Mouse (Mus musculus): ENCODE data around the gene Actn4. TPM values are rescaled to one million over a fixed set of nuclear protein-coding genes. Genes with fewer than 3 reads are reported as not detected.
A peak's percentile ranks its signal among the peaks of the same experiment; 100 is the strongest.

The Actn4 gene
- 340 and 367 TPM in 2 replicates for polyA plus RNA-seq (2012; rRNA removed)

DNA sequence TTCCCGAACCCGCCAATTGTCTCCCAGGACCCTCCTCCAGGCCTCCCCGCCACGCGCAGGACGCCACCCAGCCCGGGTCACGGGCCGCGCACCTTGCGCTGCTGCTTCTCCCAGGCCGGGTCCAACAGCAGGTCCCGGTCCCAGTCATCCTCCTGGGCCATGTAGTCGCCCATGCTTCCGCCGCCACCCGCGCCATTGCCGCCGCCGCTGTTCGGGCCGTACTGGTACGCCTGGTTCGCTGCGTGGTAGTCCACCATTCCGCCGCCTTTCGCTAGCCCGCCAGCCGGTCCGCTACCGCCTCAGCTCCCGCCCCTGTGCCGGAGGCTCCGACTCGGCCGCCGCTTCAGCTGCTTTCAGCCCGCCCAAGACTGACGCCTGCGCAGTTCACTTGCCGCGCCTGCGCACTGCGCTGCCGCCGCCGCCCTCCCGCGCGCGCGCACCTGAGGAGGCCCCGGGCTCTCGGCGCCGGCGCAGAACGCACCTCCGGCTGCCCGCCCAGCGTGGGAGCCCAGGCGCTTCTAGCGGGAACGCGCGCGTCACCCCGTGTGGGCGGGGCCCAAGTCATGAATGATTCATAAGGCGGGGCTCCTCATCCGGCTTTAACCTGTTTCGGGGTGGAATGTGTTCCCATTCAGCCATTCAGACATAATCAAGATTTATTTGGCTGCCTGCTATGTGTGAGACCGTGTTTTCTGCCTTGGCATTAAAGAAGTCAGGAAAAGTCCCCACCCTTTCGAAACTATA is at the start of gene Actn4:
TSS of gene Actn4 (minus strand) at position 414 of the 744 bp plus-strand sequence.
- Histone ChIP-seq H3K27ac (ENCODE audit: insufficient read depth, low read depth, low read length) (peak within 1 kb of the TSS; percentile 95), H3K4me3 (ENCODE audit: insufficient read depth, low read depth, low read length) (peak within 1 kb of the TSS; percentile 84), H3K27me3 (replicated peaks; ENCODE audit: control insufficient read depth, insufficient read depth, low read length) (no peaks in the 10 kb centered on the region), H3K4me1 (ENCODE audit: control insufficient read depth, insufficient read depth, low read length) (peaks cover 31% of the 10 kb centered on the region), H3K36me3 (ENCODE audit: control insufficient read depth, insufficient read depth, low read length) (no peaks in the 10 kb centered on the region; the same call in 1 of the 2 replicates)
- no peak for TF ChIP-seq CTCF (conservative IDR thresholded peaks at IDR 0.05; ENCODE audit: insufficient read depth, insufficient read length, low read depth, low read length)
- TF ChIP-seq POLR2A (IDR thresholded peaks at IDR 0.05; ENCODE audit: low read depth, low read length), result peak; percentile 96
- peak; percentile 100 for DNase-seq
- WGBS, result 1% methylated on average over 76 of the region's 76 CpGs

- TF ChIP-seq CTCF (conservative IDR thresholded peaks at IDR 0.05; ENCODE audit: insufficient read depth, insufficient read length, low read depth, low read length), result no peak
- no peak for TF ChIP-seq POLR2A (IDR thresholded peaks at IDR 0.05; ENCODE audit: low read depth, low read length)
- 67% methylated on average over 9 of the region's 9 CpGs for WGBS
- Histone ChIP-seq H3K4me1 (ENCODE audit: control insufficient read depth, insufficient read depth, low read length) (no peaks in the 10 kb centered on the region), H3K36me3 (ENCODE audit: control insufficient read depth, insufficient read depth, low read length) (no peaks in the 10 kb centered on the region), H3K27me3 (replicated peaks; ENCODE audit: control insufficient read depth, insufficient read depth, low read length) (no peaks in the 10 kb centered on the region), H3K27ac (ENCODE audit: insufficient read depth, low read depth, low read length) (no peak overlapping the region), H3K4me3 (ENCODE audit: insufficient read depth, low read depth, low read length) (no peak overlapping the region)
- DNase-seq, result no peak
These were observed 46.6 kb upstream of the Actn4 start for GRCm38 (mm10) chr7:29008714-29009113.

DNA sequence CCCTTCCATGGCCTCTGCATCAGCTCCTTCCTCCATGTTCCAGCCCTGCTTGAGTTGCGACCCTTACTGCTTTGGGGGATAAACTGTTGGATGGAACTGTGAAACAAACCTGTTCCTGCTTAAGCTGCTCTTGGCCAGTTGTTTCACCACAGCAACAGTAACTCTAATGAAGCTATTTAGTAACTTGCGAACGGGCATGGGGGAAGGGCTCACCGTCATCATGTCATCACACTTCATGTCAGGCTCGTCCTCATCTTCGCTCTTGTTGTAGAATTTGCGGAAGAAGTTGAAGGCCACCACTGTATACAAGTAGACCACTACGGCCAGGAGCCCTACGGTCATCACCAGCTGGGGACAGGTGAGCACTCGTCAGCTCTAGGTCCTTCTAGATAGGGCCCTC is 46.0 kb upstream of the Actn4 start:
- Histone ChIP-seq H3K4me3 (ENCODE audit: insufficient read depth, low read depth, low read length) (no peak overlapping the region), H3K27ac (ENCODE audit: insufficient read depth, low read depth, low read length) (no peak overlapping the region), H3K36me3 (ENCODE audit: control insufficient read depth, insufficient read depth, low read length) (no peaks in the 10 kb centered on the region), H3K4me1 (ENCODE audit: control insufficient read depth, insufficient read depth, low read length) (no peaks in the 10 kb centered on the region), H3K27me3 (replicated peaks; ENCODE audit: control insufficient read depth, insufficient read depth, low read length) (no peaks in the 10 kb centered on the region)
- 90% methylated on average over 10 of the region's 10 CpGs for WGBS
- no peak for DNase-seq
- TF ChIP-seq POLR2A (IDR thresholded peaks at IDR 0.05; ENCODE audit: low read depth, low read length) (no peak), CTCF (conservative IDR thresholded peaks at IDR 0.05; ENCODE audit: insufficient read depth, insufficient read length, low read depth, low read length) (no peak)

DNA sequence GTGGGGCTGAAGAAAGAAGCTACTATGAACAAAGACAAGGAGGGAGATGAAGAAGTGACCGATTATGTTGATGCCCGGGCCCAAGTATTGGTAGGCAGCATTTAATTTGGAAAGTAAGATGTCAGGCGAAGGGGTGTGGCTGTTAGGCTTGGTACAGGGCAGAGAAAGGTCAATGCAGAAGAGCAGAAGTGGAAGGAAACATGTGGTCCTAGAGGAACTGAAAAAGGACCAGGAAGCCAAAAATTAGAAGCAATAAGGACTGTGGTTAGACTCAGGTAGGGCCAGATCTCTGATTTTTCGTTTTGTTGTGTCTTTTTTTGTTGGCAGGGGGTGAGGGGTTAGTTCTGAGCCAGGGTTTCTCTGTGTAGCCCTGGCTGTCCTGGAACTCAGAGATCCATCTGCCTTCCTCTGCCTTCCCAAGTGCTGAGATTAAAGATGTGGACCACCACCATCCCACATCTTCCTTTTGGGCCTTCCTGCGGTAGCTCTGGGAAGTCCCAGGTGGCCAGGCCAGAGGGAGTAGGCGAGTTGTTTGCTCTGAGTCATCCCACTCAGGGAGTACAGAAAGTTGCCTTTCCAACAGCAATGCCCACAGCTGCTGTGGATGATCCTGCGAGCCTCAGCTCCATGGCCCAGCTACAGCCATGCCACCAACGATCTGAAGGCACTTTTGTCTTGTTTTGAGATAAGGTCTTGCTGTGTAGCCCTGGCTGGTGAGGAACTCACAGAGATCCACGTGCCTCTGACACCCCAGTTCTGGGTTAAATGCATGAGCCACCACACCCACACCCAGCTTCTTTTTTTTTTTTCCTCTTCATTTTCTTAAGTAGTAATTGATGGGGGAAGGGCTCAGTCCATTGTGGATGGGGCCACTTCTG is 45.3 kb upstream of the Actn4 start:
- 75% methylated on average over 9 of the region's 9 CpGs for WGBS
- no peak overlapping the region for H3K27ac ChIP-seq (ENCODE audit: insufficient read depth, low read depth, low read length)

DNA sequence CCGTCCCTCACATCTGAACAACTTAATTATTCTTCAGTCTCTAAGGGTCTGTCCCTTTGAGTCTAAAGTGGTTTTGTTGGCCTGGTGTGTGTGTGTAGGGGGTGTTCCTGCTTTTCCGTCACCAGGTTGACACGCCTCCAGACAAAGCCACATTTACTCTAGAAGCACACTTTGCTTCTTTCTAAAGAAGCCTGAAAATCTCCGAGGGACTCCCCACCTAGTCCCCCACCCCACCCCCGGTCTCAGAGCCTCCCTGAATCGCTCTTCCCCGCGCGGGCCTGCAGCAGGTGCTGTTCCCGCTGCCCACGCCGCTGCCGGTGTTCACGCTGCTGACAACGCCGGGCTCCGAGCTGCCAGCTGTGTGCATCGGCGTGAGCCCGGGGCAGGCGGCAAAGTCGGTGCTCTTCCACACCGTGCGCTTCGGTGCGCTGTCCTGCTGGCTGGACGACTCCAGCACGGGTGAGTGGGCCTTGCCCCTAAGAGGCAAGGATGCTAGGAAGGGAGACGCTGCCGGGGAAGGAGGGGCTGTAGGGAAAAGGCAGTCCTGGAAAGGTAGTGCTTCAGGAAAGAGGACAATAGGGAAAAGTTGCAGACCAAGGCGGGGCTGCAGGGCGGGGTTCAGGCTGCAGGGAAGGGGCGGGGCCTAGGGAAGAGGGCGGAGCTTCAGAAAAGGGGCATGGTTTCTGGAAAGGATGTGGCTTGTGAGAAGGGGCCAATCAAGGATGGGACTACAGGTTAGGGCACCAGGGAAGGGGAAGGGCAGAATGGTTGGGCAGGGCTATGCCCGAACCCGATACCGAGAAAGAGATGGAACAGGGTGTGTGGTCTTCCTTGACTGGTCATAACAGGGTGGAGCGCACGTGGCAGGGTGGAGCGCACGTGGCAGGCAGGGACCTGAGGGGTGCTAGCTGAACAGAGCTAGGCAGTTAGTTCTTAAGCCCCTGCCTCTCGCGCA is 38.8 kb upstream of the Actn4 start:
- H3K4me3 ChIP-seq (ENCODE audit: insufficient read depth, low read depth, low read length), result peak overlapping the region; percentile 45
- H3K27me3 ChIP-seq (replicated peaks; ENCODE audit: control insufficient read depth, insufficient read depth, low read length), result no peaks in the 10 kb centered on the region
- DNase-seq, result peak; percentile 51
- WGBS, result 7% methylated on average over 43 of the region's 43 CpGs
- no peaks in the 10 kb centered on the region for H3K4me1 ChIP-seq (ENCODE audit: control insufficient read depth, insufficient read depth, low read length)
- no peak for TF ChIP-seq CTCF (conservative IDR thresholded peaks at IDR 0.05; ENCODE audit: insufficient read depth, insufficient read length, low read depth, low read length)
- no peak for TF ChIP-seq POLR2A (IDR thresholded peaks at IDR 0.05; ENCODE audit: low read depth, low read length)
- no peaks in the 10 kb centered on the region for H3K36me3 ChIP-seq (ENCODE audit: control insufficient read depth, insufficient read depth, low read length)
- H3K27ac ChIP-seq (ENCODE audit: insufficient read depth, low read depth, low read length), result no peak overlapping the region

More for the DNA sequence above, 45.3 kb upstream of the Actn4 start:
- H3K27me3 ChIP-seq (replicated peaks; ENCODE audit: control insufficient read depth, insufficient read depth, low read length), result no peaks in the 10 kb centered on the region
- no peaks in the 10 kb centered on the region for H3K4me1 ChIP-seq (ENCODE audit: control insufficient read depth, insufficient read depth, low read length)
- TF ChIP-seq CTCF (conservative IDR thresholded peaks at IDR 0.05; ENCODE audit: insufficient read depth, insufficient read length, low read depth, low read length) (no peak), POLR2A (IDR thresholded peaks at IDR 0.05; ENCODE audit: low read depth, low read length) (no peak)
- DNase-seq, result no peak
- no peaks in the 10 kb centered on the region for H3K36me3 ChIP-seq (ENCODE audit: control insufficient read depth, insufficient read depth, low read length)
- H3K4me3 ChIP-seq (ENCODE audit: insufficient read depth, low read depth, low read length), result no peak overlapping the region

GRCm38 (mm10) chr7:28993402-28993801 is 31.3 kb upstream of the Actn4 start:
- Histone ChIP-seq H3K4me1 (ENCODE audit: control insufficient read depth, insufficient read depth, low read length) (no peaks in the 10 kb centered on the region), H3K27ac (ENCODE audit: insufficient read depth, low read depth, low read length) (no peak overlapping the region), H3K36me3 (ENCODE audit: control insufficient read depth, insufficient read depth, low read length) (no peaks in the 10 kb centered on the region), H3K4me3 (ENCODE audit: insufficient read depth, low read depth, low read length) (no peak overlapping the region), H3K27me3 (replicated peaks; ENCODE audit: control insufficient read depth, insufficient read depth, low read length) (no peaks in the 10 kb centered on the region)
- no peak for DNase-seq
- TF ChIP-seq POLR2A (IDR thresholded peaks at IDR 0.05; ENCODE audit: low read depth, low read length) (no peak), CTCF (conservative IDR thresholded peaks at IDR 0.05; ENCODE audit: insufficient read depth, insufficient read length, low read depth, low read length) (no peak)
- WGBS, result 85% methylated on average over 3 of the region's 3 CpGs
